Mouse (Mus musculus) retina, postnatal 1 day (tissue): ENCODE data around the gene Ugt1a10.
A peak's percentile ranks its signal among the peaks of the same experiment; 100 is the strongest.

Source experiments
- DNase-seq: peaks from one replicate; pipeline ENCODE4 v3.0.0-alpha.2; 2012

Gene Ugt1a10

GRCm38 (mm10) chr1:88255989-88256754 lies 201.0 kb downstream of the Ugt1a10 start:
- DNase-seq, result no peak

GRCm38 (mm10) chr1:88256886-88257663 lies 201.9 kb downstream of the Ugt1a10 start:
- DNase-seq, result no peak

- DNase-seq, result no peak
These were observed 202.5 kb downstream of the Ugt1a10 start for GRCm38 (mm10) chr1:88257681-88258080.

GRCm38 (mm10) chr1:88258361-88258760 lies 203.2 kb downstream of the Ugt1a10 start:
- DNase-seq, result no peak

- no peak for DNase-seq
These were observed 203.9 kb downstream of the Ugt1a10 start for GRCm38 (mm10) chr1:88258881-88259642.

GRCm38 (mm10) chr1:88259643-88260024 lies 204.4 kb downstream of the Ugt1a10 start:
- DNase-seq, result no peak

GRCm38 (mm10) chr1:88260114-88260513 lies 204.9 kb downstream of the Ugt1a10 start:
- no peak for DNase-seq

- DNase-seq, result no peak
These were observed 205.6 kb downstream of the Ugt1a10 start for GRCm38 (mm10) chr1:88260604-88261377.

GRCm38 (mm10) chr1:88261706-88262105 lies 206.5 kb downstream of the Ugt1a10 start:
- DNase-seq, result no peak

- DNase-seq, result peak; percentile 67
These were observed 207.1 kb downstream of the Ugt1a10 start for GRCm38 (mm10) chr1:88262255-88262654.

- DNase-seq, result no peak
These were observed 207.8 kb downstream of the Ugt1a10 start for GRCm38 (mm10) chr1:88262961-88263360.

GRCm38 (mm10) chr1:88263778-88264177 lies 208.6 kb downstream of the Ugt1a10 start:
- DNase-seq, result no peak

- no peak for DNase-seq
These were observed 209.2 kb downstream of the Ugt1a10 start for GRCm38 (mm10) chr1:88264237-88264868.

- no peak for DNase-seq
These were observed 209.7 kb downstream of the Ugt1a10 start for GRCm38 (mm10) chr1:88264869-88265240.

- DNase-seq, result no peak
These were observed 210.9 kb downstream of the Ugt1a10 start for GRCm38 (mm10) chr1:88266123-88266522.

GRCm38 (mm10) chr1:88267489-88267888 lies 212.3 kb downstream of the Ugt1a10 start:
- no peak for DNase-seq

GRCm38 (mm10) chr1:88268070-88268469 lies 212.9 kb downstream of the Ugt1a10 start:
- no peak for DNase-seq
